Mouse (Mus musculus) thymus, adult 2 months (tissue): ENCODE data around the gene E2f2. TPM values are rescaled to one million over a fixed set of nuclear protein-coding genes. Genes with fewer than 3 reads are reported as not detected.

Source experiments
- DNase-seq: peaks from one replicate; pipeline ENCODE4 v3.0.0; 2021
- H3K27ac ChIP-seq: fragments of 200-500 bp; 2 replicates; pipeline ENCODE4 v1.5.1; 2012; ENCODE audit warnings: low read length, control low read depth; ENCODE audit not compliant: control insufficient read depth, insufficient read depth
- H3K27me3 ChIP-seq: fragments of 200-500 bp; 2 replicates; pipeline ENCODE4 v1.6.1; 2012; ENCODE audit warnings: mild to moderate bottlenecking, low read length, moderate library complexity, mixed read lengths; ENCODE audit not compliant: control insufficient read depth, insufficient read depth
- H3K36me3 ChIP-seq: fragments of 200-500 bp; 2 replicates; pipeline ENCODE4 v1.6.1; 2012; ENCODE audit warnings: mild to moderate bottlenecking, low read length, moderate library complexity; ENCODE audit not compliant: control insufficient read depth, insufficient read depth
- H3K4me1 ChIP-seq: fragments of 200-500 bp; replicated peaks from 2 replicates; pipeline ENCODE4 v1.6.1; 2012; ENCODE audit warnings: low read length; ENCODE audit not compliant: control insufficient read depth, insufficient read depth
- H3K4me3 ChIP-seq: fragments of 200-500 bp; 2 replicates; pipeline ENCODE4 v1.5.1; 2012; ENCODE audit warnings: mild to moderate bottlenecking, low read length, control low read depth, moderate library complexity; ENCODE audit not compliant: control insufficient read depth, insufficient read depth
- CTCF ChIP-seq: fragments of 200-500 bp; IDR thresholded peaks from 2 replicates; pipeline ENCODE4 v1.5.1; 2012; ENCODE audit warnings: mild to moderate bottlenecking, control low read depth, low read length, moderate library complexity, borderline replicate concordance; ENCODE audit not compliant: control insufficient read depth, poor library complexity, insufficient read depth; ENCODE audit errors: extremely low read depth
- POLR2A ChIP-seq: fragments of 200-500 bp; IDR thresholded peaks from 2 replicates; pipeline ENCODE4 v1.6.1; 2012; ENCODE audit warnings: mild to moderate bottlenecking, low read length, control low read depth, moderate library complexity; ENCODE audit not compliant: control insufficient read depth, poor library complexity, insufficient read depth; ENCODE audit errors: extremely low read depth
- WGBS: fragments of 180-500 bp; shearing (Covaris S2); methylation state at CpG from one replicate; pipeline ENCODE4 v1.1.7; 2018; 5-methylcytosine and 5-hydroxymethylcytosine counted together
- polyA plus RNA-seq: library from polyadenylated mRNA; depleted of rRNA; stranded (reverse); fragments of >200 nt; gene quantifications from 2 replicates; pipeline ENCODE4 v1.2.3, GENCODE M21; 2012

The E2f2 gene
- polyA plus RNA-seq, 1 experiment = 164 TPM

- Histone ChIP-seq H3K27me3 (no peaks in the 10 kb centered on the region), H3K27ac (no peak overlapping the region), H3K4me1 (peaks cover 33% of the 10 kb centered on the region), H3K4me3 (no peak overlapping the region), H3K36me3 (peaks cover 5% of the 10 kb centered on the region; the same call in 1 of the 2 replicates)
- peak; percentile 65 for DNase-seq
- whole genome bisulfite sequencing = 42% methylated on average over 3 of the region's 3 CpGs
- TF ChIP-seq CTCF (no peak), POLR2A (no peak)
These were observed 22.5 kb upstream of the E2f2 start for GRCm38 (mm10) chr4:136149734-136150133.

GRCm38 (mm10) chr4:136150596-136150995 is 21.6 kb upstream of the E2f2 start:
- H3K36me3 ChIP-seq = peaks cover 1% of the 10 kb centered on the region; the same call in 1 of the 2 replicates
- H3K27me3 ChIP-seq = no peaks in the 10 kb centered on the region
- no peak overlapping the region for H3K4me3 ChIP-seq
- no peak for DNase-seq
- H3K4me1 ChIP-seq = peaks cover 27% of the 10 kb centered on the region
- 91% methylated on average over 4 of the region's 4 CpGs for WGBS
- TF ChIP-seq POLR2A (no peak), CTCF (no peak)
- no peak overlapping the region for H3K27ac ChIP-seq

DNA sequence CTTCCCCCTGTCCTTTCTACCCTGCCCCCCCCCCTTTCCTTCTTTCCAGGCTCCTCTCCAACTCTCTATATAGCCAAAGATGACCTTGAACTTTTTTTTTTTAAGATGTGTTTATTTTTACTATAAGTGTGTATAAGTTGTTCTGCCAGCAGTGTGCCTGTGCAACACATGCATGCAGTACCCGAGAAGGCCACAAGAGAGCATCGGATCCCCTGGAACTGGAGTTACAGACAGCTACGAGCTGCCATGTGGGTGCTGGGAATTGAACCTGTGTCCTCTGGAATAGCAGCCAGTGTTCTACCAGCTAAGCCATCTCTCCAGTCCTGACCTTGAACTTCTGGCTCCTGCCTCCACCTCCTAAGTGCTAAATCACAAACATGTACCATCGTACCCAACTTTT is 19.4 kb upstream of the E2f2 start:
- DNase-seq = no peak
- H3K36me3 ChIP-seq = no peaks in the 10 kb centered on the region
- no peak overlapping the region for H3K27ac ChIP-seq
- H3K4me3 ChIP-seq = no peak overlapping the region
- WGBS = 92% methylated on average over 4 of the region's 4 CpGs
- no peaks in the 10 kb centered on the region for H3K27me3 ChIP-seq
- TF ChIP-seq CTCF = 0 out of 2 replicates have a peak, but pooled peaks have one; percentile 25
- no peak for TF ChIP-seq POLR2A
- peaks cover 13% of the 10 kb centered on the region for H3K4me1 ChIP-seq

DNA sequence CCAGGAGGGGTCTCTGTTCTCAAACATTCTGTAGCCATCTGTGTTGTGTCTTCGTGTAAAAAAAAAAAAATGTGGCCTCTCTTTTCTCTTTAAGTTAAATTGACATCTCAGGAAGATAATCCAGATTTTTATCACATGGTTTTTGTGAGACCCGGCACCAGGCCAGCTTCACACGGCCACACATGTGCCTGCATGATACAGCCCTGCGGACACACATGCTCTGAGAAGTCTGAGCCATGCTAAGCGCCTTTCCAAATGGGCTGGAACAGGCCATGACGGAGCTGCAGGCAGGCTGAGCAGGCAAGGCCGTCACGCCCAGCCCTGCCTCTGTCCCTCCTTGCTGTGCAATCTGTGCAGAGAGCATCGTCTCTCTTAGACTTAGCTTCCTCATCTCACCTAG is 17.7 kb upstream of the E2f2 start:
- no peaks in the 10 kb centered on the region for H3K4me1 ChIP-seq
- no peak overlapping the region for H3K4me3 ChIP-seq
- TF ChIP-seq POLR2A (no peak), CTCF (no peak)
- H3K36me3 ChIP-seq = no peaks in the 10 kb centered on the region
- 86% methylated on average over 9 of the region's 9 CpGs for WGBS
- H3K27me3 ChIP-seq = no peaks in the 10 kb centered on the region
- H3K27ac ChIP-seq = no peak overlapping the region
- no peak for DNase-seq

DNA sequence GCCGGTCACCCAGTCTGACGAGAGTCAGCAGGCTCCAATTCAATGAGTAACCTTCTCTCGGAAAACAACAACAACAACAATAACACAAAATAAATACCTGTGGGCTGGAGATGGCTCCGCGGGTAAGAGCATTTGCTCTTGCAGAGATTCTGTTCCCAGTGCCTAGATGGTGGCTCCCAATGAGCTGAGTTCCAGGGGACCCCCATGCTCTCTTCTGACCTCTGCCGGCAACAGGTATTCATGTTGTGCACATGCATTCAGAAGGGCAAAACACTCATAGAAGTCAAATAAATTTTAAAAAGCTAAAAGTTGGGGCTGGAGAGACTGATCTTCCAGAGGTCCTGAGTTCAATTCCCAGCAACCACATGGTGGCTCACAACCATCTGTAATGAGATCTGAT is 13.7 kb upstream of the E2f2 start:
- no peak overlapping the region for H3K27ac ChIP-seq
- DNase-seq = peak; percentile 64
- 87% methylated on average over 6 of the region's 6 CpGs for WGBS
- no peaks in the 10 kb centered on the region; the same call in 1 of the 2 replicates for H3K4me1 ChIP-seq
- H3K36me3 ChIP-seq = no peaks in the 10 kb centered on the region
- no peak overlapping the region for H3K4me3 ChIP-seq
- TF ChIP-seq POLR2A (no peak), CTCF (no peak)
- H3K27me3 ChIP-seq = no peaks in the 10 kb centered on the region

DNA sequence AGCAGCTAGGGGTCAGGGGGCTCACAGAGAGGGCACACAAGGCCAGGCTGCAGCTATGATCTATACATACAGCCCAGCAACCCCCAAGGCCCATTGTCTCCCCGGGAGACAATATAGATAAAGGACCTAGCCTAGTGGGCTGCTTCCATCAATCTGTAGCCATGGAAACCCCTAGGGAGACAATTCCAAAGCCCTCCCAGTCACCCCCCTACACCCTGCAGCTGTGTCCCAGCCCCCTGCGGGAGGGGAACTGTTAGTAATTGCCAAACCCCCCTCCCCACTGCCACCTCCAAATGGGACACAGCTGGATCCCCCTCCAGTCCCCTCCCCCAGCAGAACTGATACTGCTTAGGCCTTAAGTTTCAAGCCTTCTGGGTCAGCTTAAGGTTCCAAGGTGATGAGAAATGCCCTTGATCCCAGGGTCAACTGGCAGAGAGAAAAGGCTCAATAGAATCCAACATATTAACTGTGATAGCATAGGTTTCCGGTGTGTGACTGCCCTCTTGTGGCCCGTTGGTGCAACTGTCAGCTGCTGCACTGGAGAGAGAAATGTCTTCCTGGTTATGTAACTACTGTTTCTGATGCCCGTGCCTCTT is 12.3 kb upstream of the E2f2 start:
- Histone ChIP-seq H3K36me3 (no peaks in the 10 kb centered on the region), H3K4me3 (no peak overlapping the region), H3K27ac (no peak overlapping the region), H3K27me3 (no peaks in the 10 kb centered on the region), H3K4me1 (peaks cover 2% of the 10 kb centered on the region; the same call in 1 of the 2 replicates)
- peak; percentile 75 for DNase-seq
- no peak for TF ChIP-seq POLR2A
- TF ChIP-seq CTCF = no peak
- WGBS = 36% methylated on average over 5 of the region's 5 CpGs

- no peak overlapping the region for H3K27ac ChIP-seq
- peak; percentile 93 for DNase-seq
- WGBS = 4% methylated on average over 11 of the region's 11 CpGs
- no peaks in the 10 kb centered on the region for H3K27me3 ChIP-seq
- H3K4me1 ChIP-seq = peaks cover 2% of the 10 kb centered on the region; the same call in 1 of the 2 replicates
- H3K36me3 ChIP-seq = no peaks in the 10 kb centered on the region
- no peak overlapping the region for H3K4me3 ChIP-seq
- TF ChIP-seq CTCF (peak; percentile 93), POLR2A (no peak)
These were observed 8.7 kb upstream of the E2f2 start for GRCm38 (mm10) chr4:136163448-136163847.

DNA sequence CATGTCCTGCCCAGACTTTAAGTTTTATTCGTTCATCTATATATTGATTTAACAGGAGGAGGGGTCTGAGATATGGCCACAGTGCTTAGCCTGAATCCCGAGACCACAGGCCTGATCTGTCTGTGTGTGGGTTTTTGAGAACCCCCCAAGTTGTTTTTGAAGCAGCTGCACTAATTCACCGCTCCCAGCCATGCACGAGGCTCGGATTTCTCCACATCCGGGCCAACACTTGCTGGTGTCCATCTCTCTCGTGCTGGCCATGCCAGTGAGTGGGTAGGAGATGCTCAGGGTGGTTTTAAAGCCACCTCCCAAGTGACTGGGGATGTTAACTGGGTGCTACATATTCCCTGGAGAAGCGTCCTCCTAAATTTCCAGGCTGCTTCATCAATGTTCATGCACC is 7.2 kb upstream of the E2f2 start:
- DNase-seq = no peak
- TF ChIP-seq CTCF (no peak), POLR2A (no peak)
- 94% methylated on average over 8 of the region's 8 CpGs for WGBS
- H3K27me3 ChIP-seq = no peaks in the 10 kb centered on the region
- H3K27ac ChIP-seq = no peak overlapping the region
- H3K4me1 ChIP-seq = peaks cover 6% of the 10 kb centered on the region
- no peak overlapping the region for H3K4me3 ChIP-seq
- H3K36me3 ChIP-seq = no peaks in the 10 kb centered on the region
